Mouse (Mus musculus) lung, adult 2 months (tissue): ENCODE measurements around the gene Atf7ip. TPM values are rescaled to one million over a fixed set of nuclear protein-coding genes. Genes with fewer than 3 reads are reported as not detected.

ENCODE experiments used
- DNase-seq: peaks from one replicate; pipeline ENCODE4 v3.0.0; 2022
- H3K4me1 ChIP-seq: fragments of 200-500 bp; 2 replicates; pipeline ENCODE4 v1.6.1; 2011; ENCODE audit warnings: low read length; ENCODE audit not compliant: control insufficient read depth, insufficient read depth
- H3K4me3 ChIP-seq: fragments of 200-500 bp; replicated peaks from 2 replicates; pipeline ENCODE3; 2011; ENCODE audit warnings: low read depth, mild to moderate bottlenecking, control low read depth, low read length; ENCODE audit errors: extremely low read depth
- CTCF ChIP-seq: fragments of 200-500 bp; IDR thresholded peaks from 2 replicates; pipeline ENCODE4 v1.5.1; 2011; ENCODE audit warnings: mild to moderate bottlenecking, low read length, control low read depth; ENCODE audit not compliant: insufficient read depth
- POLR2A ChIP-seq: fragments of 200-500 bp; IDR thresholded peaks from 2 replicates; pipeline ENCODE4 v1.6.1; 2011; ENCODE audit warnings: low read depth, mild to moderate bottlenecking, control low read depth, low read length, borderline replicate concordance; ENCODE audit errors: extremely low read depth
- WGBS: fragments of 180-500 bp; shearing (Covaris S2); methylation state at CpG from one replicate; pipeline ENCODE4 v1.1.7; 2018; 5-methylcytosine and 5-hydroxymethylcytosine counted together
- polyA plus RNA-seq: library from polyadenylated mRNA; depleted of rRNA; stranded (reverse); fragments of >200 nt; gene quantifications from 2 replicates; pipeline ENCODE4 v1.2.3, GENCODE M21; 2012

The Atf7ip gene
- polyA plus RNA-seq, 1 experiment: 28.3 TPM

DNA sequence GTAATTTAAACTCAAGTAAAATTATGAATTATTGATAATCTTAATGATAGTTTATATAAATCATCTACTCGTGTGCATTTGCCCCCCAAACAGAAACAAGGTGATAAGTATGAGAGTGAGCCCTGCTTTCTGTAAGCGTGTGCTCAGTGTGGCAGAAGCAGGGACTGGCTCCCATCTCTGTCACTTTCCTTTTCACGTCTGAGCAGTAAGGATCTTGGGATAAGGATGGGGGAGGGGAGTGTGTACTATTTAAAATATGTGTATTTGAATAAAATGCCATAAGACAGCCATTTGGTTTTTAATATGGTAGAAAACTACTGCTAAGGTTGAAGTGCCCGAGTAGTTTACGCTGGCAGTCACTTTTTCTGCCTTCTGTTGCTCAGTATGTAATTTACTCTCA, 29.2 kb downstream of the Atf7ip start:
- TF ChIP-seq CTCF: no peak
- no peak for TF ChIP-seq POLR2A
- H3K4me1 ChIP-seq: peaks cover 22% of the 10 kb centered on the region
- peak; percentile 1 for DNase-seq
- no peak overlapping the region for H3K4me3 ChIP-seq
- 35% methylated on average over 5 of the region's 5 CpGs for WGBS

DNA sequence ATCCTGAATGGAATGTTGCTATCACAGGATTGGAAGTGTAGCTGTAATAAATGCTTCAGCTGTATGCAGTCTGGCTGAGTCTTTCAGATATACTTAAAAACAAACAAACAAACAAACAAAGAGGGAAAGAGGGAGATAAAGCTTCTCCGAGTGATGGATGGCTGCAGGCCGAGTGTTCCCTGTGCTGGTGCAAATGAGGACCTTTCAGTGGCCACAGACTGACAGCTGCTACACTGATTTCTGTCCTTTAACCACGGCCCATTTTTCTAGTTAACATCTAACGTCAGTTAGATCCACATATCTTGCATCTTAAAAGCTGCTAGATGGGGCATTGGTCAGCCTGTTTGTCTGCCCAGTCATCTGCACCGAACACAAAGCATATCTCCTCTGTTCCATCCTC, 30.2 kb downstream of the Atf7ip start:
- H3K4me3 ChIP-seq: no peak overlapping the region
- TF ChIP-seq POLR2A (no peak), CTCF (no peak)
- 46% methylated on average over 5 of the region's 5 CpGs for WGBS
- peak; percentile 2 for DNase-seq
- H3K4me1 ChIP-seq: peaks cover 17% of the 10 kb centered on the region

DNA sequence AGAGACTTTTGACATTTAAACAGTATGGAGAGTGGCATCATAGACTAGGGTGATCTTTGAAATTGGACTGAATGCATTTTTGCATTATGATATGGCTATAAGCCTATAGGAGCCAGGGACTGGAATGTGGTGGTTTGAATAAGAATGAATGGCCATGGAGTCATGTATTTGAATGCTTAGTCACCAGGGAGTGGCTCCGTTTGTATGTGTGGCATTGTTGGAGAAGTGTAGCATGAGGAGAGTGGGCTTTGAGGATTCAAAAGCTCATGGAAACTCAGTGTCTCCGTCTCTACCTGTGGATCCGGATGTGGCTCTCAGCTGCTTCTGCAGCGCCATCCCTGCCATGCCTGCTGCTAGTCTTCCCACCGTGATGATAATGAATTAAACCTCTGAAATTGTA, 35.4 kb downstream of the Atf7ip start:
- TF ChIP-seq POLR2A (no peak), CTCF (no peak)
- 69% methylated on average over 5 of the region's 5 CpGs for WGBS
- Histone ChIP-seq H3K4me1 (peaks cover 9% of the 10 kb centered on the region), H3K4me3 (no peak overlapping the region)
- DNase-seq: peak; percentile 1

DNA sequence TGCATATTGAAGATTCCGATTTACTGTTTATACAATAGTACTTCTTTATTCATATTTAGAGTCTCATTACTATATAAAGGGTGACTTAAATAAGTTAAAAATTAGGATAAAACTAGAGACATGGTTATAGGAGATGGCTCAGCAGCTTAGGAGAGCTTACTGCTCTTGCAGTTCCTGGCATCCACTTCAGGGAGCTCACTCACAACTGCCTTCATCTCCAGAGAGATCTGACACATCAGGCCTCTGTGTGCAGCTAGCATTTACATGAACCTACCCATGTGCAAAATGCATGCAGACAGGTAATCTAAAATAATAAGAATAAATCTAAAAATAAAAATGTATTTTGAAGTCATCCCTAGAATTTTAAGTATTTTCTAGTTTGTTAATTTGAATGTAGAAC, 36.1 kb downstream of the Atf7ip start:
- TF ChIP-seq POLR2A: no peak
- no peak for TF ChIP-seq CTCF
- Histone ChIP-seq H3K4me1 (peaks cover 11% of the 10 kb centered on the region), H3K4me3 (no peak overlapping the region)
- WGBS: 53% methylated on average over 1 of the region's 1 CpGs
- no peak for DNase-seq

DNA sequence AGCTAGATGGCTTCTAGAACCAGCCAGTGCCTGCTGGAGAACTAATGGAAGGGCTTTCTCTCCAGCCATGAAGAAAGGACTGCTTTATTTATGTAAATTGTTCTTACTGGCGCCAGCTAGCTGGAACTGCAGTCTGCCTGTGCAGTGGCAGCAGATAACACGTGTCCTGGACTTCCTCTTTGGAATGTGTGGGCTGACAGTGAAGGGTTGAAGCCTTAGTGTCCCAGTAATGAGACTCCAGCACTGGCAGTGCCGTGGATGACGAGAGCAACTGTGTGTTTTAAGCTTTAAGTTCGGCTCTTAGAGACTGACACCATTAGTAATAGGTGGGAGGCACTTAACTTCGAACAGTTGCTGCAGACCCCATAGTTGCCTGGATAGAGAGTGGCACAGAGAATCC, 37.2 kb downstream of the Atf7ip start:
- 7% methylated on average over 6 of the region's 6 CpGs for WGBS
- H3K4me1 ChIP-seq: peaks cover 11% of the 10 kb centered on the region
- H3K4me3 ChIP-seq: no peak overlapping the region
- DNase-seq: peak; percentile 49
- TF ChIP-seq CTCF (0 out of 2 replicates have a peak, but pooled peaks have one; percentile 2), POLR2A (peak; percentile 37; the same call in 1 of the 2 replicates)

DNA sequence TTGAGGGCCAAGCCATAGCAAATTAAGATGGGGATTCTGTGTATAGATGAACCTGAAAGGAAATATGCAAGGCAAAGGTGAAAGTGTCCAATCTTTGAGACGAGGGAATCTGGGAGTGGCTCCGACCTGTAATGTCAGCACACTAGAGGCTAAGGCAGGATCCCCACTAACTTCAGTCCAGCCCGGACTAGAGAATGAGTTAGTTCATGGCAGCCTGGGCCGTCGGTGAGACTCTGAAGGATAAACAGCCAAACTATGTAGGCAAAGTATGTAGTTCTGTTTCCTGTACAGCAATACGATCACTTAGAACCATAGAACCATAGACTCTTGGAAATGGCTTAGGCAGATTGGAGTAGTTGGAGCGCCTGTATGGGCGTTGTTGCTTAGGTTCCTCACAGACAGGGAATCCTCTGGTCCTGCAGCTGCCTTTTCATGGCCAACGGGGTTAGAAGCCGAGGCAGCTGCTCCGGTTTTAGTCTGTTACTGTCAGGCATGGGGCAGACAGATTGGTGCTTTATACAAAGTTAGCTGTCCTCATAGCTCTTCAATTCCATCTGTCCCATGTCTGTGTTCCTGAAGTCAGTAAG, 39.4 kb downstream of the Atf7ip start:
- Histone ChIP-seq H3K4me3 (no peak overlapping the region), H3K4me1 (peaks cover 14% of the 10 kb centered on the region)
- 76% methylated on average over 11 of the region's 11 CpGs for WGBS
- no peak for DNase-seq
- no peak for TF ChIP-seq CTCF
- no peak for TF ChIP-seq POLR2A

DNA sequence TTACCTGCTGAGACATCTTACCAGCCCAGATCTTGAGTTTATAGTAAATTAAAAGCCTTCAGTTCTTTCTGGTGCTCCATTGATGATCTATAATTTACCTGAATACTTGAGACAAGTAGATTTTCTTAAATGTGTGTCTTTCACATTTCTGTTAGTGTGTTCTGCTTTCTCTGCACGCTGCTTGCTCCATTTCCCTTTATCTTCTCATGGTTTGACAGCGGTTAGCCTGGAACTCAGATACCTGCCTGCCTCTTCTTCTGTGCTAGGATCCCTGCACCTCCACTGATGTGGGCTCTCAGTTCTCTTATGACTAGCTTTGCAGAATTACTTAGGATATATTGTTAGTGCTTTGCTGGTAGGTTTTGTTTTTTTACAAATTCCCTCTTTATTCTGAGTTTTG, 40.3 kb downstream of the Atf7ip start:
- Histone ChIP-seq H3K4me3 (no peak overlapping the region), H3K4me1 (peaks cover 14% of the 10 kb centered on the region)
- TF ChIP-seq CTCF (no peak), POLR2A (no peak)
- no peak for DNase-seq
- 92% methylated on average over 2 of the region's 2 CpGs for WGBS

DNA sequence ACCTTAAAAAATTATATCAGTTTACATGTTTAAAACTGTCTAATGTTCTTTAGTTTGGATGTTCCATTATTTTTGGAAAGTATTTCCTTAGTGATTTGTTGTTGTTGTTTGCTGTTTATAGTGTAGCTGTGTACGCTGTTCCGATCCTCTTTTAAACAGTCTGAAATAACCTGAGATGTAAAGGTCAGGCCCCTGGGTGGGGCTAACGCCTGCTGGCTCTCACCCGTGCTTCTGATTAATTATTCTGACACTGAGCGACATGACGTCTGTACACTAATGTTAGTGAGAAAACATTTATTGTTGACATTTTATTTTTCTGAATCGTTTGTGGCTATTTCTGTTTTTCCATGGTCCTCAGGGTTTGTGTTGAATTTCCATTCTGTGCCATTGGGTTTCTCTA, 41.0 kb downstream of the Atf7ip start:
- peaks cover 12% of the 10 kb centered on the region for H3K4me1 ChIP-seq
- TF ChIP-seq CTCF (no peak), POLR2A (no peak)
- 44% methylated on average over 7 of the region's 7 CpGs for WGBS
- H3K4me3 ChIP-seq: no peak overlapping the region
- DNase-seq: no peak

DNA sequence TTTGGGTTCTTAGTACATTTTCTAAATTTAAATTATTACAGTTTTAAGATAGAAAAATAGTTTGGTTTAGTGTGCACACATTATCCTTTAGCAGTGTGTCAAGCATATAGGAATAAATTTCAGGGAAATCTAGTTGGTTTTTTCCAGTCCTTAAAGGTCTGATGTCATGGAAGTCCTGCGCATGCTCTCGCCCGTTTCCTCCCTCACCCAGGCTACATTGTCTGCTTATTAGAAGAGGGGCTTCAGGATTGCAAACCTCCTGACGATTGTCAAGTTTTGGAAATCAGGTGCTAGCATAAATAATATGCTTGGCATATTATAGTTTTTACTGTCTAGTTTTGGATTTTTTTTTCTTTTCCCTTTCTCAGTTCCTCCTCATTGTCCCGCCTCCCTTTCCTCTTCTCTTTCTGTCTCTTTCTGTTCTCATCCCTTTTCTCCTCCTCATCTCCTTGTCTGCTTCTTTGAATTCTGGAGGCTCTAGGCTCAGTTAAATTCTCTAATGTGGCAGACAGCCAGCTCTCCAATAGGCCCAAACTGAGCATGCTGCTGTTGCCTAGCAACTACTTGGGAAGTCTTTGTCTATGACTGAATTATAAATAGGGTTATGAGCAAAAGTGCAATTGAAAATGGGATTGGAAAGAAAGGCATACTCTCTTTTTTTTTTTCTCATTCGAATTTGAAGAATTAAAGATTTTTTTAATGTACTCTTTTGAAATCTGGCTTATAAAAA, 42.2 kb downstream of the Atf7ip start:
- TF ChIP-seq CTCF: no peak
- no peak for TF ChIP-seq POLR2A
- 46% methylated on average over 6 of the region's 6 CpGs for WGBS
- no peak overlapping the region for H3K4me3 ChIP-seq
- no peak for DNase-seq
- peaks cover 16% of the 10 kb centered on the region for H3K4me1 ChIP-seq

DNA sequence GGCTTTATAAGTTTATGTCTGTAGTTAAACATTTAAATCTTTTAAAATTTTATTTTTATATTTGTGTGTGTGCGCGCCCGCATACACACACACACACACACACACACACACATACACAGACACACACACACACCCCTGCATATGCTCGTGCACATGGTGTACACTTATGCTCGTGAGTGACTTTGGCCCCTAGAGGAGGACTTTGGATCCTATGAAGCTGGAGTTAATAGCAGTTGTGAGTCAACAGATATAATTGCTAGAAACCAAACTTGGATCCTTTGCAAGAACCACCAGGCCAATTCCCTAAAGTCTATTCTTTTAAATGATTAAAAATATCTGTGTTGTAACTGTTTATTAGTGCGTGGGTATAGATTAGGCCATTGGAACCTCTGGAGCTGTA, 42.8 kb downstream of the Atf7ip start:
- Histone ChIP-seq H3K4me3 (no peak overlapping the region), H3K4me1 (peaks cover 20% of the 10 kb centered on the region)
- TF ChIP-seq POLR2A: no peak
- no peak for TF ChIP-seq CTCF
- 66% methylated on average over 6 of the region's 6 CpGs for WGBS
- no peak for DNase-seq
